Mouse (Mus musculus) gastrocnemius, postnatal 14 days (tissue): Measurements from ENCODE around the gene Prpf38b. TPM values are rescaled to one million over a fixed set of nuclear protein-coding genes. Genes with fewer than 3 reads are reported as not detected.

Source experiments
- DNase-seq: peaks from one replicate; pipeline ENCODE4 v3.0.0; 2021; ENCODE audit warnings: mixed read lengths
- intact Hi-C: fragments of 180-260 bp; cut with DNase I; formaldehyde crosslinking; loops from one replicate; pipeline ENCODE4 v1.15.1; 2025; ENCODE audit warnings: low total_unique reads
- long read RNA-seq, 2 experiments: library from polyadenylated mRNA; stranded (forward); transcript quantifications; one replicate each; pipeline ENCODE4 v2.0.0; 2021
- total RNA-seq, 2 experiments: library from RNA; stranded (reverse); gene quantifications; 2 replicates each; pipeline ENCODE4 v1.2.3; 2021

Gene Prpf38b
- 10 to 100 TPM; 18.6 to 19.5 TPM for total RNA-seq
- long read RNA-seq, experiment 1, partial matches to known transcripts: 0 of 6 reads
- long read RNA-seq, experiment 1, other reads (novel, unspliced or antisense): 3 of 6 reads
- long read RNA-seq, experiment 2, transcript Prpf38b-201 (6 exons, 3,026 nt): major isoform, 8 of 13 reads
- long read RNA-seq, experiment 2, partial matches to known transcripts: 0 of 13 reads
- long read RNA-seq, experiment 2, other reads (novel, unspliced or antisense): 3 of 13 reads

GRCm38 (mm10) chr3:108911548-108912413, at the start of gene Prpf38b:
TSS of gene Prpf38b (minus strand) at chr3:108911727.
- DNase-seq: peak; percentile 96
- intact Hi-C loops: loop anchor here (5.0 kb wide), 1 partner anchor 69 kb away; the partner anchor contains the start of gene Stxbp3

GRCm38 (mm10) chr3:108961226-108961625, 49.7 kb upstream of the Prpf38b start:
- no peak for DNase-seq

GRCm38 (mm10) chr3:108959680-108960295, 48.3 kb upstream of the Prpf38b start:
- no peak for DNase-seq
- intact Hi-C loops: no loop called here

More at GRCm38 (mm10) chr3:108961226-108961625, 49.7 kb upstream of the Prpf38b start:
- intact Hi-C loops: no loop called here

GRCm38 (mm10) chr3:108957976-108958375, 46.4 kb upstream of the Prpf38b start:
- DNase-seq: no peak
- intact Hi-C loops: no loop called here

- intact Hi-C loops: no loop called here
- DNase-seq: no peak
Observed at GRCm38 (mm10) chr3:108940996-108941395, 29.5 kb upstream of the Prpf38b start.

GRCm38 (mm10) chr3:108940001-108940633, 28.6 kb upstream of the Prpf38b start, which contains the start of gene Gm9857:
TSS of gene Gm9857 (minus strand) at chr3:108940445.
- intact Hi-C loops: no loop called here
- no peak for DNase-seq

- intact Hi-C loops: no loop called here
- DNase-seq: no peak
Observed at GRCm38 (mm10) chr3:108939573-108939972, 28.0 kb upstream of the Prpf38b start, which contains the start of gene Henmt1. TSS of gene Henmt1 (plus strand) at chr3:108939873.

- intact Hi-C loops: no loop called here
- no peak for DNase-seq
Observed at GRCm38 (mm10) chr3:108938691-108939090, 27.2 kb upstream of the Prpf38b start.

- no peak for DNase-seq
- intact Hi-C loops: no loop called here
Observed at GRCm38 (mm10) chr3:108933557-108933956, 22.0 kb upstream of the Prpf38b start.

GRCm38 (mm10) chr3:108926308-108926707, 14.8 kb upstream of the Prpf38b start:
- intact Hi-C loops: no loop called here
- DNase-seq: no peak

- intact Hi-C loops: no loop called here
Observed at GRCm38 (mm10) chr3:108925677-108926076, 14.2 kb upstream of the Prpf38b start.

GRCm38 (mm10) chr3:108921822-108922221, 10.3 kb upstream of the Prpf38b start:
- no peak for DNase-seq
- intact Hi-C loops: no loop called here

More at GRCm38 (mm10) chr3:108925677-108926076, 14.2 kb upstream of the Prpf38b start:
- DNase-seq: no peak

GRCm38 (mm10) chr3:108920442-108921070, 9.0 kb upstream of the Prpf38b start:
- intact Hi-C loops: no loop called here

GRCm38 (mm10) chr3:108918852-108919251, 7.3 kb upstream of the Prpf38b start:
- intact Hi-C loops: no loop called here

More at GRCm38 (mm10) chr3:108920442-108921070, 9.0 kb upstream of the Prpf38b start:
- DNase-seq: no peak

GRCm38 (mm10) chr3:108917986-108918385, 6.5 kb upstream of the Prpf38b start:
- intact Hi-C loops: no loop called here

More at GRCm38 (mm10) chr3:108918852-108919251, 7.3 kb upstream of the Prpf38b start:
- no peak for DNase-seq

GRCm38 (mm10) chr3:108916857-108917256, 5.3 kb upstream of the Prpf38b start:
- DNase-seq: no peak
- intact Hi-C loops: no loop called here

More at GRCm38 (mm10) chr3:108917986-108918385, 6.5 kb upstream of the Prpf38b start:
- DNase-seq: no peak

GRCm38 (mm10) chr3:108915999-108916398, 4.5 kb upstream of the Prpf38b start:
- intact Hi-C loops: no loop called here
- no peak for DNase-seq

GRCm38 (mm10) chr3:108911081-108911547, 413 bp downstream of the Prpf38b start:
- peak; percentile 51 for DNase-seq
- intact Hi-C loops: loop anchor here (5.0 kb wide), 1 partner anchor 69 kb away; the partner anchor contains the start of gene Stxbp3
